Mouse (Mus musculus) intestine, embryonic 14.5 days (tissue): ENCODE measurements around the gene Zfp287. TPM values are rescaled to one million over a fixed set of nuclear protein-coding genes. Genes with fewer than 3 reads are reported as not detected.
A peak's percentile ranks its signal among the peaks of the same experiment; 100 is the strongest.

Source experiments
- ATAC-seq: fragments of 200-750 bp; cut with Nextera tagmentation; replicated peaks from 2 replicates; pipeline ENCODE4 v1.8.0; 2017; ENCODE audit warnings: low read depth, moderate number of reproducible peaks, moderate TSS enrichment, moderate library complexity; ENCODE audit not compliant: low FRiP score, low TSS enrichment
- DNase-seq: peaks from one replicate; pipeline ENCODE4 v3.0.0-alpha.2; 2018; ENCODE audit warnings: low spot score
- H3K27ac ChIP-seq: fragments of 300-500 bp; sonication (generic); 2 replicates; pipeline ENCODE4 v1.5.1; 2014; ENCODE audit warnings: low read depth, mild to moderate bottlenecking, control low read depth
- H3K27me3 ChIP-seq: fragments of 300-500 bp; sonication (generic); replicated peaks from 2 replicates; pipeline ENCODE4 v1.6.1; 2014; ENCODE audit warnings: low read length, control low read depth; ENCODE audit not compliant: control insufficient read depth, insufficient read depth
- H3K36me3 ChIP-seq: fragments of 300-500 bp; sonication (generic); 2 replicates; pipeline ENCODE4 v1.6.1; 2014; ENCODE audit warnings: low read length, control low read depth; ENCODE audit not compliant: control insufficient read depth, insufficient read depth
- H3K4me1 ChIP-seq: fragments of 300-500 bp; sonication (generic); replicated peaks from 2 replicates; pipeline ENCODE4 v1.6.1; 2014; ENCODE audit warnings: low read length, control low read depth, mixed read lengths; ENCODE audit not compliant: control insufficient read depth, insufficient read depth
- H3K4me2 ChIP-seq: fragments of 300-500 bp; sonication (generic); 2 replicates; pipeline ENCODE4 v1.6.1; 2014; ENCODE audit warnings: low read length
- H3K4me3 ChIP-seq: fragments of 300-500 bp; sonication (generic); 2 replicates; pipeline ENCODE4 v1.5.1; 2014; ENCODE audit warnings: low read depth, low read length, control low read depth, mixed read lengths
- H3K9ac ChIP-seq: fragments of 300-500 bp; sonication (generic); 2 replicates; pipeline ENCODE4 v1.6.1; 2014; ENCODE audit warnings: mild to moderate bottlenecking, low read length
- H3K9me3 ChIP-seq: fragments of 300-500 bp; sonication (generic); 2 replicates; pipeline ENCODE4 v1.6.1; 2016; ENCODE audit warnings: low read length, control low read depth; ENCODE audit not compliant: control insufficient read depth
- WGBS: fragments of 180-500 bp; shearing (Covaris S2); extraction: QIAGEN DNeasy Blood & Tissue Kit; methylation state at CpG from one replicate; pipeline ENCODE4 v1.1.7; 2014; 5-methylcytosine and 5-hydroxymethylcytosine counted together
- polyA plus RNA-seq: library from polyadenylated mRNA; unstranded; fragments of >200 nt; fragmentation: Nextera tagmentation; extraction: Ambion mirVana; gene quantifications from 2 replicates; pipeline ENCODE4 v1.2.1, GENCODE M21; 2014

Gene Zfp287
- polyA plus RNA-seq, 1 experiment from 2014 or later: 7.7 TPM

DNA sequence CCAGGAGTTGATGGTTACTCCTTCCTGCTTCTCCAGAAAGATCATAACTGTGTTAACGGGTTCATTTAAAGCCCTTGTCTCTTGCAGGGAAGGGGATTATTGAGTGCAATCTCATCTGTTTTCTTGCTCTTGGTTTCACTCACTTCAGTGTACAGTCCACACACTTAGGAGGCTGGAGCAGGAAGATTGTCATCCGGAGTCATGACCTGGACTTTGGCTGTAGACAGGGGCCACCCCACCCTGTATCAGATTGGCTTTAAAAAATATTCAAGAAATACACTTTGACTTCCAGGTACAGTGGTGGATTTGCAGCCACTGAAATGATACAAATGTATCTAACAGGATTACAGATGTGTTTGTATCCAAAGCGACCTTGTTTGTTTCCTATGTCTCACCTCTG, 40.1 kb downstream of the Zfp287 start:
- ATAC-seq (no peak), DNase-seq (no peak)
- H3K9ac ChIP-seq: no peak overlapping the region
- WGBS: 89% methylated on average over 3 of the region's 3 CpGs
- no peak overlapping the region for H3K27ac ChIP-seq
- no peak overlapping the region for H3K4me2 ChIP-seq
- no peaks in the 10 kb centered on the region for H3K4me1 ChIP-seq
- no peaks in the 10 kb centered on the region for H3K9me3 ChIP-seq
- H3K36me3 ChIP-seq: no peaks in the 10 kb centered on the region
- no peaks in the 10 kb centered on the region for H3K27me3 ChIP-seq
- H3K4me3 ChIP-seq: no peak overlapping the region

DNA sequence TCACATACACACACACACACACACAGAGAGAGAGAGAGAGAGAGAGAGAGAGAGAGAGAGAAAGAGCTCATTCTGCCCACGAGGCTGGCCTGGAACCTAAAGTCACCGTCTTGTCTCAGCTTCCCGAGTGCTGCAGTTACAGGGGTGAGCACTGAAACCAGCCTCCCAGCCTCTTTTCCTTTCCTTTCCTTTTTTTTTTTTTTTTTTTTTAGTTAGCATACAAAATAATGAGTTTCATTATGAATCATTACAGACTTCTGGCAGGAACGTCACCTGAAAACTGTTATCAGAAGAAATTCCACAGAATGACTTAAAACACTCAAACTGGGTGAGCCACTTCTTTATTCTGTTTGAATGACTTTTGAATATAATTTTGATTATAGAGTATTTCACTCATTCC, 51.8 kb downstream of the Zfp287 start:
- ATAC-seq (no peak), DNase-seq (no peak)
- 82% methylated on average over 4 of the region's 4 CpGs for WGBS
- Histone ChIP-seq H3K36me3 (no peaks in the 10 kb centered on the region), H3K9ac (no peak overlapping the region), H3K4me3 (no peak overlapping the region), H3K27ac (no peak overlapping the region), H3K4me1 (0 out of 2 replicates have a peak, but pooled peaks cover 2% of the 10 kb centered on the region), H3K27me3 (no peaks in the 10 kb centered on the region), H3K4me2 (no peak overlapping the region), H3K9me3 (no peaks in the 10 kb centered on the region)

DNA sequence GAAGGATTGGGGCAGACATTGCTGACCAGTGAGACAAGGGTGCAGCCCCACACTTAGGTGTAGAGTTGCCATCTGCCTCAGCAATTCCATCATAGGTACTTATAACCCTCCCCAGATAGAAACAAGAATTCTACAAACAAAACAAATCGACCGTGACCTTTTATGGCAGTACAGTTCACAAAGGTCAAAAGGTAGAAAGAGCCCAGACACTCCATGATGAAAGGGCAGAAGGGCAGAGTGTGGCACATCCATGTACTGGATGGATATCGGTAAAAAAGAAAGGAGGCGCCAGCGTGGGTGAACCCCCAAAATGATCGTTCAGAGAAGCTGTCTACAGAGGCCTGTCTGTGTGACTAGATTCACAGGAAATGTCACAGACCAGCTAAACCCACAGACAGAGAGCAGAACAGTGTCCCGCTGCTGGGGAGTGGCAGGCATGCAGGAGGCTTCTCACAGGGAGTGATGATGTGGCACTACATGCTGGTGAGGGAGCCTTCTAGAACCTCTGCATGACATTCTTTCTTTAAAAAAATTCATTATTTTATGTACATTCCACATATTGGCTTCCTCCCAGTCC, 52.8 kb downstream of the Zfp287 start:
- Histone ChIP-seq H3K4me3 (no peak overlapping the region), H3K9me3 (no peaks in the 10 kb centered on the region), H3K4me1 (0 out of 2 replicates have a peak, but pooled peaks cover 2% of the 10 kb centered on the region), H3K27me3 (no peaks in the 10 kb centered on the region), H3K36me3 (no peaks in the 10 kb centered on the region), H3K4me2 (no peak overlapping the region), H3K27ac (no peak overlapping the region), H3K9ac (no peak overlapping the region)
- DNase-seq (no peak), ATAC-seq (no peak)
- WGBS: 68% methylated on average over 7 of the region's 7 CpGs

GRCm38 (mm10) chr11:62676290-62676596, 55.5 kb downstream of the Zfp287 start:
- Histone ChIP-seq H3K4me1 (0 out of 2 replicates have a peak, but pooled peaks cover 2% of the 10 kb centered on the region), H3K9ac (no peak overlapping the region), H3K4me3 (no peak overlapping the region), H3K4me2 (no peak overlapping the region), H3K27me3 (no peaks in the 10 kb centered on the region), H3K9me3 (no peaks in the 10 kb centered on the region), H3K36me3 (no peaks in the 10 kb centered on the region), H3K27ac (no peak overlapping the region)
- ATAC-seq (no peak), DNase-seq (no peak)
- WGBS: 95% methylated on average over 4 of the region's 4 CpGs

GRCm38 (mm10) chr11:62675480-62676289, 56.0 kb downstream of the Zfp287 start:
- H3K4me2 ChIP-seq: peak overlapping the region; percentile 44
- H3K4me3 ChIP-seq: peak overlapping the region; percentile 16
- peak; percentile 89 for ATAC-seq
- peaks cover 2% of the 10 kb centered on the region; the same call in 1 of the 2 replicates for H3K4me1 ChIP-seq
- 20% methylated on average over 17 of the region's 17 CpGs for WGBS
- peak overlapping the region; percentile 20; the same call in 1 of the 2 replicates for H3K9ac ChIP-seq
- peak; percentile 74 for DNase-seq
- no peaks in the 10 kb centered on the region for H3K27me3 ChIP-seq
- no peak overlapping the region for H3K27ac ChIP-seq
- no peaks in the 10 kb centered on the region for H3K36me3 ChIP-seq
- no peaks in the 10 kb centered on the region for H3K9me3 ChIP-seq

DNA sequence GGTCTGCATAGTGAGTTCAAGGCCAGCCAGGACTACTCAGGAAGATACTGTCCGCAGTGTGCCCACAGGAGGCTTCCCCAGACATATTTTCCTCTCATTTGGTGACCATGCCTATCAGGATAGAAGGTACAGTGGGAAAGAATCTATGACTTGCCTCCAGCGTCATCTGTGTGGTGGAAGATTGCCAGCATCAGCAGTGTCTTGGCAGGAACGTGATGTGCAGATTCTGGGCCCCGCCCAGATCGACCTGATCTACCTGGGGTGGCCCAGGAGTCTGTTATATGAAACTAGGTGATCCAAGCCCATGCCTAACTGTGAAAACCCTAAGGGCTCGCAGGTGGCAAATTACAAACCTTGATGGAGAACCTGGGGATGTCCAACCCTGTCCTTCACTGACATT, 61.7 kb downstream of the Zfp287 start:
- H3K9ac ChIP-seq: no peak overlapping the region
- no peak overlapping the region for H3K4me2 ChIP-seq
- no peaks in the 10 kb centered on the region for H3K9me3 ChIP-seq
- H3K27me3 ChIP-seq: no peaks in the 10 kb centered on the region
- no peak for ATAC-seq
- H3K4me1 ChIP-seq: no peaks in the 10 kb centered on the region; the same call in 1 of the 2 replicates
- no peak overlapping the region for H3K27ac ChIP-seq
- H3K4me3 ChIP-seq: no peak overlapping the region
- 82% methylated on average over 6 of the region's 6 CpGs for WGBS
- H3K36me3 ChIP-seq: peaks cover 19% of the 10 kb centered on the region
- no peak for DNase-seq

- Histone ChIP-seq H3K9me3 (no peaks in the 10 kb centered on the region), H3K36me3 (peaks cover 25% of the 10 kb centered on the region), H3K4me1 (no peaks in the 10 kb centered on the region; the same call in 1 of the 2 replicates), H3K4me3 (no peak overlapping the region), H3K9ac (no peak overlapping the region), H3K27me3 (no peaks in the 10 kb centered on the region), H3K4me2 (no peak overlapping the region), H3K27ac (no peak overlapping the region)
- no peak for DNase-seq
- WGBS: 55% methylated on average over 12 of the region's 12 CpGs
- ATAC-seq: no peak
Observed at GRCm38 (mm10) chr11:62669471-62669870, 62.2 kb downstream of the Zfp287 start.

- Histone ChIP-seq H3K36me3 (peaks cover 28% of the 10 kb centered on the region), H3K4me3 (no peak overlapping the region), H3K27me3 (no peaks in the 10 kb centered on the region), H3K9ac (no peak overlapping the region), H3K4me2 (no peak overlapping the region), H3K4me1 (no peaks in the 10 kb centered on the region; the same call in 1 of the 2 replicates), H3K9me3 (no peaks in the 10 kb centered on the region), H3K27ac (no peak overlapping the region)
- ATAC-seq (no peak), DNase-seq (no peak)
- WGBS: 91% methylated on average over 5 of the region's 5 CpGs
Observed at GRCm38 (mm10) chr11:62668986-62669385, 62.7 kb downstream of the Zfp287 start.

DNA sequence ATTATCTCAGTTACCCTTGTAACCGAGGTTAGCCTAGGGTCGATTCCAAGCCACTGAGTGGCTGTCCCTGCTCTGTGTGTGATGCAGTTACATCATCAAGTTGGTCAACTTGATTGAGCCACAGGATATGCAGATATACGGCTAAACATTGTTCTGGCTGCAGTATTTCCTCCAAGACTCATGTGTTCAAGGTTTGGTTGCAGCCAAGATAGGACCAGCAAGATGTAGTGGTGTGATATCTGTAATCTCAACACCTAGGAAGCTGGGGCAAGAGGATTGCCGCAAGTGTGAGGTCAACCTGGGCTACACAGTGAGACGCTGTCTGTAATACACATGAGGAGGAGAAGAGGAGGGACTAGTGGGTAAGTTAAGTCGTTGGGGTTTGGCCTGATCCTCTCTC, 67.5 kb downstream of the Zfp287 start:
- no peak overlapping the region for H3K4me2 ChIP-seq
- ATAC-seq (no peak), DNase-seq (no peak)
- H3K27me3 ChIP-seq: no peaks in the 10 kb centered on the region
- H3K27ac ChIP-seq: no peak overlapping the region
- WGBS: 84% methylated on average over 6 of the region's 6 CpGs
- peaks cover 33% of the 10 kb centered on the region for H3K36me3 ChIP-seq
- no peaks in the 10 kb centered on the region for H3K4me1 ChIP-seq
- H3K9me3 ChIP-seq: no peaks in the 10 kb centered on the region
- no peak overlapping the region for H3K4me3 ChIP-seq
- no peak overlapping the region for H3K9ac ChIP-seq
